Mouse (Mus musculus) hindbrain, embryonic 10.5 days (tissue): ENCODE measurements at regions not wholly inside any gene's neighbourhood (a gene's known extent, or its start where the extent isn't known, plus 50 kb on each side); places are given as distances from the start of the nearest gene placed in this dataset.

Experiments used
- DNase-seq: peaks from one replicate; pipeline ENCODE4 v3.0.0-alpha.2; 2017; ENCODE audit warnings: low spot score
- H3K27ac ChIP-seq: fragments of 300-500 bp; sonication (generic); 2 replicates; pipeline ENCODE4 v1.5.1; 2016; ENCODE audit warnings: mild to moderate bottlenecking, moderate library complexity
- H3K27me3 ChIP-seq: fragments of 300-500 bp; sonication (generic); 2 replicates; pipeline ENCODE4 v1.6.1; 2016; ENCODE audit warnings: mild to moderate bottlenecking; ENCODE audit not compliant: poor library complexity, insufficient read depth, severe bottlenecking
- H3K36me3 ChIP-seq: fragments of 300-500 bp; sonication (generic); 2 replicates; pipeline ENCODE4 v1.6.1; 2016; ENCODE audit warnings: mild to moderate bottlenecking, moderate library complexity
- H3K4me1 ChIP-seq: fragments of 300-500 bp; sonication (generic); replicated peaks from 2 replicates; pipeline ENCODE4 v1.6.1; 2016; ENCODE audit warnings: mild to moderate bottlenecking
- H3K4me3 ChIP-seq: fragments of 300-500 bp; sonication (generic); 2 replicates; pipeline ENCODE4 v1.5.1; 2016; ENCODE audit warnings: mild to moderate bottlenecking, moderate library complexity
- H3K9me3 ChIP-seq: fragments of 300-500 bp; sonication (generic); 2 replicates; pipeline ENCODE4 v1.6.1; 2016; ENCODE audit warnings: mild to moderate bottlenecking, moderate library complexity
- WGBS: fragments of 180-500 bp; shearing (Covaris S2); methylation state at CpG from one replicate; pipeline ENCODE4 v1.1.7; 2016; 5-methylcytosine and 5-hydroxymethylcytosine counted together

GRCm38 (mm10) chr9:122064937-122065673 is 52.0 kb upstream of the Snrk start:
- 84% methylated on average over 13 of the region's 13 CpGs for WGBS
- DNase-seq: no peak
- H3K27me3 ChIP-seq: no peaks in the 10 kb centered on the region
- no peaks in the 10 kb centered on the region for H3K36me3 ChIP-seq
- no peak overlapping the region for H3K4me3 ChIP-seq
- no peaks in the 10 kb centered on the region for H3K4me1 ChIP-seq
- H3K9me3 ChIP-seq: no peaks in the 10 kb centered on the region
- H3K27ac ChIP-seq: peak overlapping the region; percentile 23; the same call in 1 of the 2 replicates

GRCm38 (mm10) chr9:122055820-122056550 is 59.1 kb upstream of the Pomgnt2 start:
- H3K27me3 ChIP-seq: no peaks in the 10 kb centered on the region
- H3K4me1 ChIP-seq: peaks cover 13% of the 10 kb centered on the region
- H3K36me3 ChIP-seq: no peaks in the 10 kb centered on the region
- H3K9me3 ChIP-seq: no peaks in the 10 kb centered on the region
- no peak overlapping the region for H3K27ac ChIP-seq
- H3K4me3 ChIP-seq: no peak overlapping the region
- 80% methylated on average over 5 of the region's 5 CpGs for WGBS
- no peak for DNase-seq

GRCm38 (mm10) chr9:122051716-122052115 is 54.8 kb upstream of the Pomgnt2 start:
- Histone ChIP-seq H3K4me3 (no peak overlapping the region), H3K27me3 (no peaks in the 10 kb centered on the region), H3K9me3 (no peaks in the 10 kb centered on the region), H3K27ac (peak overlapping the region; percentile 77), H3K4me1 (peaks cover 23% of the 10 kb centered on the region), H3K36me3 (no peaks in the 10 kb centered on the region)
- 46% methylated on average over 7 of the region's 7 CpGs for WGBS
- no peak for DNase-seq

- no peak for DNase-seq
- H3K4me1 ChIP-seq: peaks cover 23% of the 10 kb centered on the region
- H3K36me3 ChIP-seq: no peaks in the 10 kb centered on the region
- 69% methylated on average over 6 of the region's 6 CpGs for WGBS
- H3K9me3 ChIP-seq: no peaks in the 10 kb centered on the region
- no peaks in the 10 kb centered on the region for H3K27me3 ChIP-seq
- H3K4me3 ChIP-seq: no peak overlapping the region
- peak overlapping the region; percentile 77; the same call in 1 of the 2 replicates for H3K27ac ChIP-seq
These were observed 54.2 kb upstream of the Pomgnt2 start for GRCm38 (mm10) chr9:122051096-122051495.

GRCm38 (mm10) chr9:122048999-122049398 is 52.1 kb upstream of the Pomgnt2 start:
- no peaks in the 10 kb centered on the region for H3K9me3 ChIP-seq
- H3K27ac ChIP-seq: no peak overlapping the region
- H3K36me3 ChIP-seq: no peaks in the 10 kb centered on the region
- 83% methylated on average over 5 of the region's 5 CpGs for WGBS
- H3K4me3 ChIP-seq: no peak overlapping the region
- no peak for DNase-seq
- no peaks in the 10 kb centered on the region for H3K27me3 ChIP-seq
- H3K4me1 ChIP-seq: peaks cover 23% of the 10 kb centered on the region

GRCm38 (mm10) chr9:122047962-122048625 is 51.2 kb upstream of the Pomgnt2 start:
- WGBS: 61% methylated on average over 8 of the region's 8 CpGs
- no peaks in the 10 kb centered on the region for H3K9me3 ChIP-seq
- no peak for DNase-seq
- H3K27ac ChIP-seq: no peak overlapping the region
- H3K4me1 ChIP-seq: peaks cover 23% of the 10 kb centered on the region
- no peaks in the 10 kb centered on the region for H3K36me3 ChIP-seq
- H3K27me3 ChIP-seq: no peaks in the 10 kb centered on the region
- H3K4me3 ChIP-seq: no peak overlapping the region
